Mouse (Mus musculus) cerebellum, adult 2 months (tissue): ENCODE data around the gene Txnrd2.

Source experiments
- CTCF ChIP-seq: fragments of 200-500 bp; IDR thresholded peaks from 2 replicates; pipeline ENCODE4 v1.5.1; 2011; ENCODE audit warnings: low read depth, mild to moderate bottlenecking, control low read depth, low read length, moderate library complexity, borderline replicate concordance; ENCODE audit not compliant: insufficient read depth
- POLR2A ChIP-seq: fragments of 200-500 bp; IDR thresholded peaks from 2 replicates; pipeline ENCODE4 v1.6.1; 2011; ENCODE audit warnings: low read length, control low read depth, borderline replicate concordance; ENCODE audit not compliant: insufficient read depth

GRCm38 (mm10) chr16:18490894-18491293 is 64.7 kb downstream of the Txnrd2 start:
- TF ChIP-seq POLR2A (no peak), CTCF (no peak)
